Mouse (Mus musculus) mouse embryonic stem cell (cell line): Measurements from ENCODE around the gene Cnot2.

ENCODE experiments used
- in situ Hi-C, 2 experiments: fragments of 300-500 bp; cut with MboI; formaldehyde crosslinking; loops; 1 replicate in 1 of 2; 3 replicates in 1 of 2; pipeline ENCODE4 v1.14.3; 2019 to 2020; ENCODE audit warnings: low sequenced_read_pairs in 2 of 2, low pct_unique_long_range_greater_than_20kb in 1 of 2, mixed read lengths in 1 of 2; ENCODE audit not compliant: unreplicated experiment in 1 of 2

Cnot2 gene

DNA sequence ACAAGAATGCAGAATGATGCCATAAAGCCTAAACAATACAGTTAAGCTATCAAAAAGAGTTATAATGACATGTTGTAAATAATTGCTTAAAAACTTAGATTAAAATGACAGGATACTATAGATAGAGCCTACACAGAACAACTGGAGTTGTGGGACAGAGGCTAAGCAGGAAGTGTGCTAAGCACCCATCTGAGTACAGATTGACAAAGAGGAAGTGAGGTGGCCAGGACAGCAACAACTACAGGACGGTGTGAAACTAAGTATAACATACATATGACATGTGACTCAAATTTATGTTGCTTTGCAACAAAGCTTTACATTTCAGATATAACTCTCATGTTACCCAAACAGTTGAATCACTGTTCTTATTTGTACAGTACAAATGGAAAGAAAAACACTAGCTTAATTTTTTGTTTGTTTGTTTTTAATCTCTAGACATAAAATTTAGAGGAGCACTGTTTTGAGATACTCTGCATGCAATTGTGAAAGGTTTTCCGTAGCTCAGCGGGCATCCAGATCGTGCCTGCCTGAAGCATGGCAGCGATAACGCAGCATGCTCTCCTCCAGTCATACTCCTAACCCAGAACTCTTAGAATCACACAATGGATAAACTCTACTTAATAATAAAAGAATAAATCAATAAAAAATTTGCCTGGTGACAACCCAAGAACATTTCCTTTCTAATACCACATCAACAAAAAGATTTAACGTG lies 75.9 kb downstream of the Cnot2 start:
- in situ Hi-C loops = no loop called here

DNA sequence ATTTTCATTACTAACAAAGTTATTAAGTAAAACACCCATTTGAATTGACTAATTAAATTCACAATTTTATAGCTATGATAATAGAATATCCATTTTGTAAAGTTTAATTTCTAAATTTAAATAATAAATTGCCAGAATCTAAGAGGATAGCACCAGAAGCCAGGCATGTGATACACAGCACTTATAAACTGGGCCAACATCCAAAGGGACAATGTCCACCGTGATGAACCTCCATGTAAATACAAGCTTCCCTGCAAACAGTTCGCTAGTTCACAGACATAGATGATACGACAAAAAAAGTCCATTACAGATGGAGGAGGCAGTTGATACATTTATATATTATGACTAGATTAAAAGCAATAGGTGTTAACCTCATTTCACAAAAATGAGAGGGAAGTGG lies 88.5 kb downstream of the Cnot2 start:
- in situ Hi-C loops = no loop called here

DNA sequence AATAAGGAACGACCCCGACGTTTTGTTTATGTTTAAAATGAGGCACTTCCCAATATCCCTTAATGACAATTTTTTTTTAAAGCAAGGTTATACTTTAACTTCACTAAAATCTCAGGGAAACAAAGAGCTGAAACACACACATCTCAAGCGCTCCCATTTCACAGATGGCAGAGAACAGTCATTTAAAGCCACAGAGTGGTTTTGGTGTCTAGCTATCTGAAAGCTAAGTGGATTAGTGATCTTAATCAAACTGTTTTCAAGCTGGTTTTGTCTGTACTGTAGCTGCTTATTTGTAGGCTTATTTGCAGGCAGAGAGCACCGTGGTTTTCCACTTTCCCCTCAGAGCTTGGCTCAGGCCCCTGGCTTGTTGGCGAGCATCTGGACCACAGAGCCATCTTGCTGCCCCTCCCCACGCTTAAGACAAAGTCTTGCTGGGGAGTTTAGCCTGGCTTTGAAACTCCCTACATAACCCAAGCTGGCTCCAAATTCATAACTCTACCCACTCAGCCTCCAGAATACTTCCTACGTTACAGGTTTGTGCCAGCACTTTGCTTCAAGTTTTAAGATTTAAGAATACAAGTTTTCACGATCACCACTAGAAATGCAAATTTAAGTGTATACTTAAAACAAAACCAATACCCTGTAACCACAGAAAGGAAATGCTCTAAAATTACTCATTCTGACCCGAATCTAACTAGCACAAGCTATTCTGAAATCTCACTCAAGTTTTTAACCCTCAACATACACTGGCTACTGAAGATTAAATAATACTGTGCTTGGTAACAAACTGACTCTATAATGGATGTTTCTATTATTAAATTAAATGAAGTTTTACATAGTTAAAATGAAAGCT lies 94.2 kb downstream of the Cnot2 start:
- in situ Hi-C loops = no loop called here

GRCm38 (mm10) chr10:116481917-116482316 lies 99.4 kb downstream of the Cnot2 start:
- in situ Hi-C loops = no loop called here

GRCm38 (mm10) chr10:116480988-116481387 lies 100.3 kb downstream of the Cnot2 start:
- in situ Hi-C loops = no loop called here

DNA sequence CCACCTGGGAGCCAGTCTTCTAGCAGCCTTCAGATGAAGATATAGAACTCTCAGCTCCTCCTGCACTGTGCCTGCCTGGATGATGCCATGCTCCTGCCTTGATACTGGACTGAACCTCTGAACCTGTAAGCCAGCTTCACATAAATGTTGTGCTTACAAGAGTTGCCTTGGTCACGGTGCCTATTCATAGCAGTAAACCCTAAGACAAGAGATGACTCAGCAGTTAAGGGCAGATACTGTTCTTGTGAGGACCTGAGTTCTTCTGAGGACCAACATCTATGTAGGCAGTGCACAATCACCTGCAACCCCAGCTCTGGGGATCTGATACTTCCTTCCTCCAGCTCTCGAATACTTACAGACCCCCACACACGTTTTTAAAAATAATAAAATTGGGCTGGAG lies 104.8 kb downstream of the Cnot2 start:
- in situ Hi-C loops = no loop called here

DNA sequence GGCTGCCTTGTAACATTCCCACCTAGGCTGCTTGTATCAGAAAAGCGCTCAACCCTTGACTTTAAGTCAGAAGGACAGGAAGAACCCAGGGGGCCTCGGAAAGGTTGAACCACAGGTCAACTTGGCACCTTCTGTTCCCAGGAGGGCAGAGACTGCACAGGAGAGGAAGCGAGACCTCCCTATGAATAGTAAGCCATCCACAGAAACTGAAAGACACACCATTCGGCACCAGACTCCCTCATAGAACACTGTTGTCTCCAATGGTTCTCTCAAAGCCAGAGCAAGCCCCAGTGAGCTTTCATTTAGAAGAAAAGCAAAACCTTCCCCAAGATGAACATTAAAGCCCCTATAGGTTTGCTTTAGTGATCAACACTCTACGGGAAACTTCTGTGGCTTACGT lies 105.6 kb downstream of the Cnot2 start:
- in situ Hi-C loops = no loop called here

- in situ Hi-C loops = no loop called here
These were observed 107.4 kb downstream of the Cnot2 start, which contains the start of gene Kcnmb4 for GRCm38 (mm10) chr10:116473759-116474549. Kcnmb4 (minus strand) TSS chr10:116473878.

GRCm38 (mm10) chr10:116473071-116473758 lies 108.1 kb downstream of the Cnot2 start:
- in situ Hi-C loops = no loop called here

DNA sequence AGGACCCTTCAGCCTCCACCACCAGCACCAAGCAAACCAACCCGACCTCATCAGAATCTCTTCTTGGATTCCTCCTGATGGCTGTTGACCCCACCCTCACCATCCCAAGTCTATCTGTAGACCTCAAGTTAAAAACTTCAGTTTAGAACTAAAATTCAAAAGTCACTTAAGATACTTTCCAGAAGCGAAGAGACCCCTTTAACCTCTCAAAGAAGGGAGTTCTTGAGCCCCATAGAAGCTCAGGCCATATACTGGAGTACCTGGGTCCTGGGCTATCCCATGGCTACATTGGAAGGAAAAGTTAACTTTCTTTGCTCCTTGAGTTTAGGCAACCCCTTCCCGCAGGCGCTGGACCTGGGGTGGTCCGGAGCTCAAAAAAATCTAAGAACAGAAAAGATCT lies 108.7 kb downstream of the Cnot2 start:
- in situ Hi-C loops = no loop called here

GRCm38 (mm10) chr10:116470306-116470925 lies 110.9 kb downstream of the Cnot2 start:
- in situ Hi-C loops = no loop called here

- in situ Hi-C loops = no loop called here
These were observed 113.2 kb downstream of the Cnot2 start for GRCm38 (mm10) chr10:116468094-116468493.

DNA sequence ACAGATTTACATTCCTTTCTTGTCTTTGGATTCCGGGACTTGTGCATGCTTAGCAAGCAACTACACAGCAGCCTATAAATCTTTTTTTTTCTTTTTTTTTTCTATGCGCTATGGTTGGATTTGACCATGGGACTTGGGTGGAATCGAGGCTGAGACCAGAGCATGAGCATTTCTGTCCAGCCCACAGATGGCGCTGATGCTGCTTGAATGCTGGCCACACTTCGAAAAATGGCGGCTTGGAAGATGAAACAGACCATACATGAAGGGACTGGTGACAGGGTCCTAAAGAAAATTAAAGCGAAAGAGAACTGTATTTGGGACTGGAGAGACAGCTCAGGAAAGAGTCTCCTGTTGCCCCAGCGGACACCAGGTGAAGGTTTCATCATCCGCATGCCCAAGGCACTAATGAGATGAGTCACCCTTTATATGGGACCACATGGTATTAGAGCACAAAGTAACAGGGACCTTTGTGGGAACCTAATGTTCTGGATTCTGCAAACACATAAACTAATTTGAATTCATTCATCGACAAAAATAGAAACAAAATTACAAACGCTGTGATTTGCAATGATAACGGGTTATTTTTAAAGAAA lies 117.5 kb downstream of the Cnot2 start:
- in situ Hi-C loops = no loop called here

DNA sequence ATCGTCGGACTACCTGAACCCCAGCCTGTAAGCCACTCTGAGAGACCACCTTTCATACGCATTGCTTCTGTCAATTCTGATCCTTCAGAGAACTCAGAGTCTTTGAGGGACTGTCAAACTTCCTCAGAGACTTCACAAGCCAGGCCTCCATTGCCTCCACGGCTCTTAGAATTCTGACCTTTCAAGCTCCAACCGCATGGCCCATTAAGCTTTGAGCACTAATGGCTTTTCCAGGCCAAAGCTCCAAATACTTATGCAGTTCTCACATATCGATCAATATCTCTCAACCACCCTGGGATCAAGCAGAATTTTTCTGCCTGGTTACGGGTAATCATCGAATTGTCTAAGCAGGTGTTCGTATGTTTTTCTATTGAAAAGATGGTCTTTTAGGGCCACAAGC lies 119.9 kb downstream of the Cnot2 start:
- in situ Hi-C loops = no loop called here

DNA sequence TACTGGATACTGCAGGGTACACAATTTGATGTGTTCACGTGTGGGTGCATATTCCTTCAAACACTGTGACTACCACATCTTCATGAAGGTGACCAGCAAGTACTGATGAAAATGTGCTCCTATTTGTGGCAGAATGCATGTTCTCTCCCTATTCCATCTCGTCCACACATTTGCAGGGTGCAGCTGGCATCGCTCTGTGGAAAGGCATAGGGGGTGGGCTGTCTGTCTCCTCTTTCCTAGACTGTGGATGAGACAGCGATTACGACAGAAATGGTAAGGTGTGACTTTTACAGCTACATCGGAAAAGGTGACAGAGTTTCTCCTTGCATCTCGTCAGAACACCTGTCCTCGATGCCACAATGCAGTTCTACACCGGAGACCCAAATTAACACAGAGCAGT lies 122.5 kb downstream of the Cnot2 start:
- in situ Hi-C loops = no loop called here

DNA sequence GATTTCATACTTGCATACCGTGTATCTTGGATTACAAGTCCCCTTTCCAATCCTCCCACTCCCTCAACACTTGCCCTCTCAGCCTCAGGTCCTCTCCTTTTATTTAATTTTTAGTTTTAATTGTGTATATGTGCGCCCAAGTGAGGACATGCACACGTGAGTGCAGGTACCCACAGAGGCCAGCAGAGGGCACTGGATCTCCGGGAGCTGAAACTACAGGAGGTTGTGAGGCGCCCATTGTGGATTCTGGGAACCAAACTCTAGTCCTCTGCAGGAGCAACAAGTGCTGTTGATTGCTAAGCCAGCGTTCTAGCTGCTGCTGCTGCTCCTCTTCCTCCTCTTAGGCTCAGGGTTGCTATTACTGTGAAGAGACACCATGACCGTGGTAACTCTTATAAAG lies 128.5 kb downstream of the Cnot2 start:
- in situ Hi-C loops = no loop called here

DNA sequence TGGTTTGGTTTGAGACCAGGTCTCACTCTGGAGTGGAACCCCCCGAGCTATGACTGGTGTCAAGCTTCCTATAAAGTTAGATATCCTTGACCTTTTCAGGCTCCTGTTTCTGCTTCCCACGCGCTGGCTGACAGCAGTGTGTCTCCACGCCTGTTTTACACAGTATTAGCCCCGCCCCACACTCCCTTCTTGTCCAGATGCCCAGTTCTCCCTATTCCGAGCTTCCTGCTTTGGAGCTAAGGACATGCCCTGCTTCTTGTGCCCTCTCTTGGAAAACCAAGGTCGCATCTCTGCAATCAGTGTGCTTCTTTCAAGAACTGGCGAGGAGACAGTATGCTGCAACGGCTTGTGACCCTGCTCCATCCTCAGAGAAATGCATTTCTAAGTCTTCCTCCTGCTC lies 130.7 kb downstream of the Cnot2 start:
- in situ Hi-C loops = no loop called here

GRCm38 (mm10) chr10:116448166-116448565 lies 133.1 kb downstream of the Cnot2 start:
- in situ Hi-C loops = loop anchor here in 1 of 2 experiments (10.0 kb wide), 2 partner anchors 123 to 337 kb away; no protein-coding TSS in a partner anchor
